Mouse (Mus musculus) 3T3-L1 (cell line): ENCODE data around the gene Ltk.
"Not testable (repeated sequence)": the region's sequence is repeated elsewhere in the genome, so short reads cannot be mapped to it uniquely, and the experiment has no call there.

Experiments used
- DNase-seq: peaks from one replicate; pipeline ENCODE4 v3.0.0-alpha.2; 2015; ENCODE audit warnings: low read depth, low spot score

Gene Ltk

GRCm38 (mm10) chr2:119758844-119759835, 1.1 kb downstream of the Ltk start:
- DNase-seq = no peak

DNA sequence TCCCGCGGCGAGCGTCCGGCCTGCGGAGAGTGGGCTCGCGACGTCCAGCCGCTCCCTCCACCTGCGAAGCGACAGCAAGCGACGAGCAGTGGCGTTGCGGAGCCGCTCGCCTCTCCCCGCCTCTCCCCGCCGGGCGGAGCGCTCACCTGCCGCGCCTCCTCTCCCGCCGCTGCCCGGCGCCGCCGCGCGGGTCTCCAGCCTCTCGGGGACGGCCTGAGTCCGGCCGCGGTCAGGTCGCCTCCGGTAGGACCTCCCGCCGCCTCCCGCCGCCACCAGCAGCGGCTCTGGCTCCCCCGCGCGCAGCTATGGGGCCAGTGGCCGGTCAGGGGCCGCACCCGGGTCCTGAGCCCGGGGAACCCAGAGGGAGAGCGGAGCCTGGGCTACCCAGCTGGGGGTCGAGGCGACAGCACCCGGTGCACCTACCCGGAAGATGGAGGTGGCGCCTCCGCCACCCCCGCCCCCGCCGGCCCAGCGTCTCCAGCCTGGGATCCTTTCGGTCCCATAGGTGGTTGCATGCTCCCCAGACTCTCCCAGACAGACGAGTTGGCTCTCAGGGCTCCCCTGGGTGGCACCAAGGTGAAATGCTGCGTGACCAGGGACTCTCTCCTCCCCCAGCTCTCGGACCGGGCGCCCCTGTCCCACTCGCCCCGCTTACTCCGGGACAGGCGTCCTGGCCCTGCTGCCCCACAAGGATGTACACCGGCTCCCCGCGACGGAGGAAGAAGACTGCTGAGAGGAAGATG, 2.0 kb downstream of the Ltk start:
- DNase-seq = no peak

GRCm38 (mm10) chr2:119757601-119758100, 2.6 kb downstream of the Ltk start:
- DNase-seq = no peak

DNA sequence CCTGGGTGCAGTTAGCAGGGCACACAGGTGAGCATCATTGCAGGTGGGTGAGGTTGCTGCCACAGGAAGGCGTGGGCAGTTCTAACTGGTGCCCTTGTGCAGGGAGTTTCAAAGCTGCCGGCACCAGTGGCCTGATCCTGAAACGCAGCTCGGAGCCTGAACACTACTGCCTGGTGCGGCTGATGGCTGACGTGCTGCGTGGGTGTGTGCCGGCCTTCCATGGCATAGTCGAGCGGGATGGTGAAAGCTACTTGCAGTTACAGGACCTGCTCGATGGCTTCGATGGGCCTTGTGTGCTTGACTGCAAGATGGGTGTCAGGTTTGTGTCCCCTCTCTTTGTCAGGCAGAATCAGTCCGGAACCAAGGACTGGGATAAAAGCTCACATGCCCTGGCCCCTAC, 11.0 kb downstream of the Ltk start:
- no peak for DNase-seq

DNA sequence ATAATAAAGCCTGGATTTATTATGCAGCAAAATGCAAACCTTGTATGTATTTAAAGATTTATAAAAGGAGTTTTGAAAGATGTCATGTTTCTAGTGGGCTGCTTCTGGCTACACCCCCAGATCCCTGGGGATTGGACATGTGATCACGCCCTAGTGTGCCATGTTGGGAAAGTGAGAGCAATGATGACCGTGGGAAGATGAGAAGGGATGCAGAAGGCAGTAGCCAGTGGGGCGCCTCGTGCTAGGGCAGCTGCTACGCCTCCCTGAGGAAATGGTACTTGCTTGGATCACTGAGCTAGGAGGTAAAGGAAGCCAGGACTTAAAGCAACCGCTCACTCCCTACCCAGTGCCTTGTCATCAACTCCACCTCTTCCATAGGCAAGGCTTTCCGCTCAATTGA, 12.7 kb downstream of the Ltk start:
- DNase-seq = no peak

DNA sequence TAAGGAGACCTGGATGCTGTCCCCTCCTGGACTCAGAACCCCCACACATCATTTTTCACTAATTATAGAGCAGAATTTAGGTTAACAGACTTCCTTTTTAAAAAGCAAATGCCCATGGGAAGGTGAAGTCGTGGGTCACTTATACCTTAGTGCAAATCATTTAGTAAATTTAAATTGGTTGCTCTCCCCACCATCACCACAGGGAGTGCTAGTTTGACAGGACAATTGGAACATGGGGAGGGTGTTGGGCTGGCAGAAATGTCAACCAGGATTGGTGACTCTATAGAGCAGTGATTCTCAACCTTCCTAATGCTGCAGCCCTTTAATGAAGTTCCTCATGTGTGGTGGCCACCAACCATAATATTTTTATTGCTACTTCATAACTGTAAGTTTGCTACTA, 14.9 kb downstream of the Ltk start:
- peak; percentile 44 for DNase-seq

DNA sequence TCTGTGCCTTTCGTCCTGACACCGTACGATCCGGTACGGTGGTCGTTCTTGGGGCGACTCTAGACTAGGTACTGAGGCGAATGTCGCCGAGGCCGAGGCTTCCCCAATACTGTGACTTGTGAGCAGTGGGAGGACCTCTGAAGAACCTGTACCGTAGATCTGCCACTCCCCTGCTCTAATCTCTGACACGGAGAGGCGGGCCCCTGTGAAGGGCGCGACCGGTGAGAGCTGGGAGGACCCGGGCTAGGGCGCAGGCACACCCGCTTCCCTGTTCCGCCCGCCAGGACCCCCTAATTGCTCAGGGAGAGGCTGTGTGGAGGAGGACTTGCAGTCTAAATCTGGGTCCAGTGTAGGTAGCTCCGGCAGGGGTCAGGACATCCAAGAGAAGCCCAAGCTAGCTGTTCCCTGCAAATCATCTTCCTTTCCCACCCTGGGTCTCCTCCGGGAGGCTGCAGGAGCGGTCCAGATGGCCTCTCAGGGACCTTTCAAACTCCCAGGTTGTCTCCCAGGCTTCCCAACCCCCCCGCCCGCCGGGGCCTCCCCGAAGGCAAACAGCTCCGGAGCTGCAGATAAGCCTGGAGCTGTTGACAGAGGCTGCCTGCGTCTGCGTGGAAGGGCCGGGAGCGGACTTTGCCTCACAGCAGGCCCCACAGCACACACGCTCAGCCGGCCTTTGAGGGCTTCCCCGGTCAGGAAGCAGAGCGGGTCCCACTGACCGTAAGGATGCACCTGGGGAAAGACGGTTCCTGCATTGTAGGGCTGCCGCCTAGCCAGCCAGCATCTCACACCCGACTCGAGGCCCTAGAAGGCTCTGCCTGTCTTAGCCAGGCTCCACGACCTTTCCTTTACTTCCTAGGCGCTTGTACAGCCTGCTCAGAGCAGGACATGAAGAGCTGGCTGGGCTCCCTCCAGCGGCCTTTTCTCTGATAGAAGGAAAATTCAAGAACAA, 15.8 kb downstream of the Ltk start:
- DNase-seq = peak; percentile 18

DNA sequence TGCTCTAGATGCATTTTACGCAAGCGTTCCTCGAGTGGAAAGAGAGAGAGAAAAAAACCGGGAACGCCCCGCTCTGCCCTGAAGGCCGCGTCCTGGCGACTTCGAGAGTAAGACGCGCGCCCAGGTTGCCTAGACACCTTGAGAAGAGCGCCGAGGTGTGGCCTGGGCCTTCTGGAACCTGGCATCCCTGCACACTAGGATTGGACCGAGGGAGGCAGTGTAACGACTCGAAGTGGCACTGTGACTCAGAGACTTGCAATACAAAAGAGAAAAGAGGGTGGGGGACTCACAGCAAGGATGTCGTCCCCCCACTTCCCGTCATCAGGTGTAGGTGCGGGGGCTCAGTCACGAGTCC, 16.4 kb downstream of the Ltk start:
- DNase-seq = no peak

- DNase-seq = no peak
Observed at GRCm38 (mm10) chr2:119743176-119743807, 16.9 kb downstream of the Ltk start.

DNA sequence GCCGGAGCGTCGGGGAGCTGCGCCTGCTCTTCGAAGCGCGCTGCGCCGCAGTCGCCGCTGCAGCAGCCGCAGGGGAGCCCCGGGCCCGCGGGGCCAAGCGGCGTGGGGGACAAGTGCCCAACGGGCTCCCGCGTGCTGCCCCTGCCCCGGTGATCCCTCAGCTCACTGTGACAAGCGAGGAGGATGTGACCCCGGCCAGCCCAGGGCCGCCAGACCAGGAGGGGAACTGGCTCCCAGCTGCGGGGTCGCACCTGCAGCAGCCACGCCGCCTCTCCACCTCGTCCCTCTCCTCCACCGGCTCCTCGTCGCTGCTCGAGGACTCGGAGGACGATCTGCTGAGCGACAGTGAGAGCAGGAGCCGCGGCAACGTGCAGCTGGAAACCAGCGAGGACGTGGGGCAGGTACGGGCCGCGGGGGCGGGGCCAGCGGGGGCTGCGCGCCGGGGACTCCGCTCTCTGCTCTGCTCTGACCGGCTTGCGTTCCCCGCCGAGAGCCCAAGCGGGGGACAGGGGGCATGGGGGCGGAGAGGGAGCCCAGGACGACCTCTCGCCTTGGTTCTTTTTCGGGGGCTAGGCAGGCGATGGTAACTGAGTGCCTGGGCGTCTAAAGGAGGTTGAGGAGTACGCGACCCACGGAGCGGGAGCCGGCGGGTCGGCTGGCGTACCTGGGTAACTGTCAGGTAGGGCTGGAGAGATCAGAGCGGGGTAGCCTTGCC, 17.6 kb downstream of the Ltk start:
- no peak for DNase-seq

DNA sequence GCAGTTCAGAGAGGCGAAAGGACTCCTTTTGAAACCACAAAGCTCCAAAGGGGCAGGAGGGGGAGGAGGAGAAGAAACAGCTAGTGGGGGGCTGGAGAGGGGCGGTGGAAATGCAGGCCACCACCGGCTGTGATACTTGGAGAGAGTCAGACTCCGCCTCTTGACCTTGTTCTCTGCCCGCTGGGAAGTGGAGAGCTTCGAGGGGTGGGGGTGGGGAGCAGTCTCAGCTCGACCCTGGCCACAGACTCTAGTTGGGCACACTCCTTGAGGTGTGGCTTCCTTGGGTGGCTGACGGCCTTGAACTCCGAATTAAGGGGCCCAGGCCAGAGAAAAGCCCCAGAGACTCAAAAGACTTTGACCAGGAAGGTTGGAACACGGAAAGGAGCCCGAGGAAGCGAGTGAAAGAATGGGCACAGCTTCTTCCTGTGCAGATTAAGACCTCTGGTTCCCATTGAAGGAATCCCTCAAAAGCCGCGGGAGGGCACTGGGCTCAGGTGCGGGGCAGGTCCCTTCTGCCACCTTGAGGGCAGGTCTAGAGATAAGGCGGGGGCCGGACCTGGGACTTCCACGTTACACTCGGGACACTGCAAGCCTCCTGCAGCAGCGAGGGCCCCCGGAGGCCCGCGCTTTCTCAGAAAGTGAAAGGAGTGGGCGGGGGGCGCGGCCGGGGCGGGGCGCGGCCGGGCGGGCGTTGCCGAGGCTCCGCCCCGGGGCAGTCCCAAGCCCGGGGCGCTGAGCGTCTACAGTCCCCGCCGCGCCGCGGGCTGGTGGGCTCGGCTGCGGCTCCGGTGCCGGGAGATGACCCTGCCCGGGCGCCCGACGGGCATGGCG, 18.4 kb downstream of the Ltk start, which contains the start of gene Itpka:
Gene Itpka, plus strand, starts transcription at position 757 of the 831 bp plus-strand sequence.
- peak; percentile 45 for DNase-seq

GRCm38 (mm10) chr2:119740567-119740966, 19.7 kb downstream of the Ltk start:
- DNase-seq = no peak

DNA sequence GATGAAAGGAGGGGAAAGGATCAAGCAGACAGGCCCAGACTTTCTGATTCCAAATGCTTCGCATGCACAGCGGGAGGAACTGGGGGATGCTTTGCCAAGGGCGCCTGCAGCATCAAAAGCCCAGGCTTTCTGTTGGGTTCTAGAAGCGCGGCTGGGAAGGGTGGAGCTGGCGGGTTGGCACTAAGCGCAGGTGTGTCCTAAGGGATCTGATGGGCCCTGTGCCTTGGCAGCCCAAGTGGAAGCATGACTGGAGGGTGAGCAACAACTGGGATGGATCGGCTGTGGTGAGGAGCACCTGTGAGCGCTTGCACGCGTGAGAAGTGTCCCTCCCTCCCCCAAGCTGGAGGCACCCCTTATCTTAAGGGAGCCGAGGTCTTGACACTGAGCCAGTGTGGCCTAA, 23.1 kb downstream of the Ltk start:
- DNase-seq = no peak

DNA sequence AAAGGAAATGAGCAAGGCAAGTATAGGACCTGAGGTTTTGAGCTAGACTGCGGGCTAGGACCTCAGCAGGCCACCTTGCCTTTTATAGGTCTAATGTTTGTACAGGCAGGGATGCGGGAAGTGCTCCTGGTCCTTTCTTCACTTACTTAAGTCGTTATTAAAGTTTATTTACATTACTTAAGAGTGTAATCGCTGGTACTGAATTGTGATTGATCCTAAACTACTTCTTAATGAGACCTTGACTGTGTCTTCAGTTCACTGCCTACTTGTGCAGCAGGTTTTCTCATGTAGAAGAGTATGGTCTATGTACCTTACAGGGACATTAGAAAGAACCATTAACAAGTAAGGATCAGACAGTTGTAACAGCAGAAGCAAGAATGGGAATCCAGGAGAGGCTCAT, 29.5 kb downstream of the Ltk start:
- no peak for DNase-seq

GRCm38 (mm10) chr2:119727762-119728416, 32.3 kb downstream of the Ltk start:
- no peak for DNase-seq

GRCm38 (mm10) chr2:119721070-119721469, 39.2 kb downstream of the Ltk start:
- DNase-seq = no peak

- not testable (repeated sequence) for DNase-seq
Observed at GRCm38 (mm10) chr2:119715868-119716267, 44.4 kb downstream of the Ltk start.

DNA sequence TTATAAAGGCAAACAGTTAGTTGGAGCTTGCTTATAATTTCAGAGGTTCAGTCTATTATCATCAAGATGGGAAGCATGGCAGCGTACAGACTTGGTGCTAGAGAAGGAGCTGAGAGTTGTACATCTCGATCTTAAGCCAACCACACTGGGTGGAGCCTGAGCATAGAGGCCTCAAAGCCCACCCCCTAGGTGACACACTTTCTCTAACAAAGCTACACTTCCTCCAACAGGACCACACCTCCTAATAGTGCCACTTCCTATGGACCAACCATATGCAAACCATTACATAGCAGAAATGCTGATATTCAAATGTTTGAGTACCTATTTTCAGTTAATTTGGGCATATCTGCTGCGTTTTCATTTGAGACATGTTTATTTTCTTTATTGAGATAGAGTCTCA, 50.2 kb downstream of the Ltk start:
- no peak for DNase-seq

DNA sequence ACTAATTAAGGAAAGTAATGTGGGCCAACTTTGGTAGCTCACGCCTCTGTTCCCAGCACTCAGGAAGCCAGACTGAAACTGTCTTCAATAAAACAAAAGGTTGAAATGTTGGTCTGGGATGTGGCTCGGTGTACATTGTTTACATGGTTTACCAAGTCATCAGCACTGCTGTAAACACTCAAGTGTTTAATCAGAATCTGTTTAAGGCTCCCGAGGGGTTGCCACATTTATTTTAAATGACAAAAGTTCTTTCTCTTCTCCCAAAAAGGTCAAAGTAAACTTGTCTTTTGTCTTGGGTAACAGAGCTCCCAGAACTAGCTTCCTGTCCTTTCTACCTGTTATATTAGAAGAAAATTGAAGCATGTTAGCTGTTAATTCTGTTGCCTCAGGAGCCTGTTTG, 52.6 kb downstream of the Ltk start:
- DNase-seq = no peak
